Mouse (Mus musculus) stomach, embryonic 16.5 days (tissue): ENCODE measurements at regions not wholly inside any gene's neighbourhood (a gene's known extent, or its start where the extent isn't known, plus 50 kb on each side); places are given as distances from the start of the nearest gene placed in this dataset.

Experiments used
- ATAC-seq: fragments of 200-750 bp; cut with Nextera tagmentation; 2 replicates; pipeline ENCODE4 v1.8.0; 2017; ENCODE audit warnings: moderate number of reproducible peaks, moderate TSS enrichment; ENCODE audit not compliant: insufficient read depth, low FRiP score
- H3K27ac ChIP-seq: fragments of 300-500 bp; sonication (generic); 2 replicates; pipeline ENCODE4 v1.5.1; 2014; ENCODE audit warnings: low read length
- H3K27me3 ChIP-seq: fragments of 300-500 bp; sonication (generic); 2 replicates; pipeline ENCODE4 v1.6.1; 2014; ENCODE audit warnings: low read length, control low read depth, mixed read lengths; ENCODE audit not compliant: control insufficient read depth, insufficient read depth
- H3K36me3 ChIP-seq: fragments of 300-500 bp; sonication (generic); 2 replicates; pipeline ENCODE4 v1.6.1; 2014; ENCODE audit warnings: low read length; ENCODE audit not compliant: control insufficient read depth, insufficient read depth
- H3K4me1 ChIP-seq: fragments of 300-500 bp; sonication (generic); 2 replicates; pipeline ENCODE4 v1.6.1; 2014; ENCODE audit warnings: low read length, control low read depth, mixed read lengths; ENCODE audit not compliant: control insufficient read depth, insufficient read depth
- H3K4me2 ChIP-seq: fragments of 300-500 bp; sonication (generic); 2 replicates; pipeline ENCODE4 v1.6.1; 2014; ENCODE audit warnings: low read depth, low read length, mixed read lengths
- H3K4me3 ChIP-seq: fragments of 300-500 bp; sonication (generic); replicated peaks from 2 replicates; pipeline ENCODE4 v1.5.1; 2014; ENCODE audit warnings: mild to moderate bottlenecking, low read length
- H3K9ac ChIP-seq: fragments of 300-500 bp; sonication (generic); 2 replicates; pipeline ENCODE4 v1.6.1; 2014; ENCODE audit warnings: low read length
- H3K9me3 ChIP-seq: fragments of 300-500 bp; sonication (generic); replicated peaks from 2 replicates; pipeline ENCODE4 v1.6.1; 2016; ENCODE audit warnings: low read length, control low read depth; ENCODE audit not compliant: control insufficient read depth
- WGBS: fragments of 180-500 bp; shearing (Covaris S2); extraction: QIAGEN DNeasy Blood & Tissue Kit; methylation state at CpG from one replicate; pipeline ENCODE4 v1.1.7; 2014; 5-methylcytosine and 5-hydroxymethylcytosine counted together

- WGBS = 88% methylated on average over 2 of the region's 2 CpGs
- H3K27me3 ChIP-seq = no peaks in the 10 kb centered on the region
- no peaks in the 10 kb centered on the region for H3K36me3 ChIP-seq
- no peak overlapping the region for H3K27ac ChIP-seq
- H3K4me1 ChIP-seq = no peaks in the 10 kb centered on the region
- H3K4me3 ChIP-seq = no peak overlapping the region
- ATAC-seq = no peak
- H3K9ac ChIP-seq = no peak overlapping the region
- no peaks in the 10 kb centered on the region for H3K9me3 ChIP-seq
- H3K4me2 ChIP-seq = no peak overlapping the region
These were observed 283.6 kb upstream of the Myo3a start for GRCm38 (mm10) chr2:21943676-21944075.

GRCm38 (mm10) chr2:21946484-21946883, 280.8 kb upstream of the Myo3a start:
- Histone ChIP-seq H3K9me3 (no peaks in the 10 kb centered on the region), H3K36me3 (no peaks in the 10 kb centered on the region), H3K4me3 (no peak overlapping the region), H3K4me1 (no peaks in the 10 kb centered on the region), H3K27me3 (no peaks in the 10 kb centered on the region), H3K27ac (no peak overlapping the region), H3K9ac (no peak overlapping the region), H3K4me2 (no peak overlapping the region)
- 95% methylated on average over 2 of the region's 2 CpGs for WGBS
- ATAC-seq = no peak

- H3K4me3 ChIP-seq = no peak overlapping the region
- no peak for ATAC-seq
These were observed 276.0 kb upstream of the Myo3a start for GRCm38 (mm10) chr2:21951279-21951678.

GRCm38 (mm10) chr2:21956112-21956963, 271.0 kb upstream of the Myo3a start:
- H3K4me1 ChIP-seq = no peaks in the 10 kb centered on the region
- 65% methylated on average over 3 of the region's 3 CpGs for WGBS
- no peak overlapping the region for H3K9ac ChIP-seq
- no peak overlapping the region for H3K27ac ChIP-seq
- H3K4me3 ChIP-seq = no peak overlapping the region
- no peak overlapping the region for H3K4me2 ChIP-seq
- ATAC-seq = no peak
- H3K9me3 ChIP-seq = no peaks in the 10 kb centered on the region
- no peaks in the 10 kb centered on the region for H3K27me3 ChIP-seq
- H3K36me3 ChIP-seq = no peaks in the 10 kb centered on the region

More at GRCm38 (mm10) chr2:21951279-21951678, 276.0 kb upstream of the Myo3a start:
- Histone ChIP-seq H3K4me1 (no peaks in the 10 kb centered on the region), H3K4me2 (no peak overlapping the region), H3K9me3 (no peaks in the 10 kb centered on the region), H3K27me3 (no peaks in the 10 kb centered on the region), H3K27ac (no peak overlapping the region), H3K36me3 (no peaks in the 10 kb centered on the region), H3K9ac (no peak overlapping the region)
- 52% methylated on average over 3 of the region's 3 CpGs for WGBS

GRCm38 (mm10) chr2:21958365-21958764, 268.9 kb upstream of the Myo3a start:
- Histone ChIP-seq H3K27me3 (no peaks in the 10 kb centered on the region), H3K4me2 (peak overlapping the region; percentile 44), H3K9me3 (no peaks in the 10 kb centered on the region), H3K36me3 (no peaks in the 10 kb centered on the region), H3K27ac (no peak overlapping the region), H3K4me3 (peak overlapping the region; percentile 31), H3K9ac (0 out of 2 replicates have a peak overlapping the region, but pooled peaks have one; percentile 37), H3K4me1 (no peaks in the 10 kb centered on the region)
- under 1% methylated on average over 3 of the region's 3 CpGs for WGBS
- peak; percentile 44; the same call in 1 of the 2 replicates for ATAC-seq

- ATAC-seq = no peak
- H3K9ac ChIP-seq = 0 out of 2 replicates have a peak overlapping the region, but pooled peaks have one; percentile 37
- H3K4me1 ChIP-seq = peaks cover 2% of the 10 kb centered on the region; the same call in 1 of the 2 replicates
- H3K27me3 ChIP-seq = no peaks in the 10 kb centered on the region
- H3K4me2 ChIP-seq = peak overlapping the region; percentile 44
- peak overlapping the region; percentile 31 for H3K4me3 ChIP-seq
- no peaks in the 10 kb centered on the region for H3K9me3 ChIP-seq
- no peak overlapping the region for H3K27ac ChIP-seq
- WGBS = 44% methylated on average over 3 of the region's 3 CpGs
- H3K36me3 ChIP-seq = no peaks in the 10 kb centered on the region
These were observed 268.5 kb upstream of the Myo3a start for GRCm38 (mm10) chr2:21958802-21959201.

- 7% methylated on average over 7 of the region's 7 CpGs for WGBS
These were observed 263.8 kb upstream of the Myo3a start for GRCm38 (mm10) chr2:21963343-21964026.

GRCm38 (mm10) chr2:21964027-21964605, 263.2 kb upstream of the Myo3a start:
- H3K4me2 ChIP-seq = peak overlapping the region; percentile 13
- no peak overlapping the region; the same call in 1 of the 2 replicates for H3K4me3 ChIP-seq
- WGBS = under 1% methylated on average over 10 of the region's 10 CpGs
- ATAC-seq = peak; percentile 87
- H3K36me3 ChIP-seq = no peaks in the 10 kb centered on the region
- no peaks in the 10 kb centered on the region for H3K9me3 ChIP-seq
- no peaks in the 10 kb centered on the region for H3K27me3 ChIP-seq
- no peak overlapping the region for H3K9ac ChIP-seq
- peaks cover 6% of the 10 kb centered on the region; the same call in 1 of the 2 replicates for H3K4me1 ChIP-seq
- H3K27ac ChIP-seq = no peak overlapping the region; the same call in 1 of the 2 replicates

More at GRCm38 (mm10) chr2:21963343-21964026, 263.8 kb upstream of the Myo3a start:
- Histone ChIP-seq H3K27ac (no peak overlapping the region; the same call in 1 of the 2 replicates), H3K36me3 (no peaks in the 10 kb centered on the region), H3K27me3 (no peaks in the 10 kb centered on the region), H3K4me2 (peak overlapping the region; percentile 13; the same call in 1 of the 2 replicates), H3K4me1 (peaks cover 6% of the 10 kb centered on the region; the same call in 1 of the 2 replicates), H3K4me3 (no peak overlapping the region; the same call in 1 of the 2 replicates), H3K9me3 (no peaks in the 10 kb centered on the region), H3K9ac (no peak overlapping the region)
- peak; percentile 74; the same call in 1 of the 2 replicates for ATAC-seq
